ENCODE assay signal across 27 mouse cellular contexts in genomic region chr11:49485973-49486372, GRCm38 (mm10). TPM values are rescaled to one million over a fixed set of nuclear protein-coding genes. Genes with fewer than 3 reads are reported as not detected.
DNase-seq lines count a peak whose midpoint lies in the region; ATAC-seq and TF ChIP-seq lines count a peak whose summit lies in the region.
"Had no signal": no experiment of that assay in that cellular context is flagged by ENCODE, and none has a peak within 500 bp of the region (broad histone marks: within the 10 kb centered on the region; RNA-seq: fewer than 3 reads in every experiment).

No protein-coding gene starts in this region.

- H3K9ac ChIP-seq in heart, adult 2 months (ENCODE audit: low read depth, low read length): no peak overlapping the region
- no peak overlapping the region for H3K9ac ChIP-seq in kidney, postnatal 0 days (ENCODE audit: low read depth, low read length)
- no peak overlapping the region for H3K9ac ChIP-seq in hindbrain, embryonic 16.5 days (ENCODE audit: low read depth, low read length)
- no peak overlapping the region for H3K9ac ChIP-seq in liver, embryonic 11.5 days (ENCODE audit: low read depth, low read length)
- H3K9ac ChIP-seq: embryonic facial prominence, embryonic 13.5 days; forebrain, embryonic 12.5 days; heart, embryonic 12.5 days; hindbrain, embryonic 15.5 days had no signal

- H3K4me3 ChIP-seq in heart, adult 2 months: no peak overlapping the region
- H3K4me3 ChIP-seq in kidney, postnatal 0 days (replicated peaks; ENCODE audit: low read depth, low read length): no peak overlapping the region
- H3K4me3 ChIP-seq in hindbrain, embryonic 16.5 days (ENCODE audit: low read length): no peak overlapping the region
- H3K4me3 ChIP-seq in liver, embryonic 11.5 days (ENCODE audit: low read depth, low read length): no peak overlapping the region
- H3K4me3 ChIP-seq: embryonic facial prominence, embryonic 13.5 days; forebrain, embryonic 12.5 days; heart, embryonic 12.5 days; hindbrain, embryonic 15.5 days had no signal

- intact Hi-C loops in heart, adult 2 months (cut with DNase I): no loop called here

- H3K4me2 ChIP-seq in kidney, postnatal 0 days (ENCODE audit: low read length): no peak overlapping the region
- H3K4me2 ChIP-seq in hindbrain, embryonic 16.5 days (ENCODE audit: low read length): no peak overlapping the region
- no peak overlapping the region for H3K4me2 ChIP-seq in liver, embryonic 11.5 days
- H3K4me2 ChIP-seq: embryonic facial prominence, embryonic 13.5 days; forebrain, embryonic 12.5 days; heart, embryonic 12.5 days; hindbrain, embryonic 15.5 days had no signal

- 0 out of 2 replicates have a peak, but pooled peaks have one; percentile 10 for ATAC-seq in kidney, postnatal 0 days (replicated peaks; ENCODE audit: low FRiP score, low read depth)
- no peak for ATAC-seq in hindbrain, embryonic 16.5 days
- no peak for ATAC-seq in liver, embryonic 11.5 days (replicated peaks; ENCODE audit: low FRiP score)
- ATAC-seq: activated CD4-positive, CD25-positive, alpha-beta regulatory T cell, adult 4 months; forebrain, embryonic 16.5 days had no signal

- H3K9me3 ChIP-seq in kidney, postnatal 0 days (replicated peaks; ENCODE audit: low read length): no peaks in the 10 kb centered on the region
- H3K9me3 ChIP-seq in hindbrain, embryonic 16.5 days (ENCODE audit: control insufficient read depth, low read length): no peaks in the 10 kb centered on the region
- H3K9me3 ChIP-seq in liver, embryonic 11.5 days (ENCODE audit: control insufficient read depth, low read length): no peaks in the 10 kb centered on the region
- H3K9me3 ChIP-seq: embryonic facial prominence, embryonic 13.5 days; forebrain, embryonic 12.5 days; heart, embryonic 12.5 days; hindbrain, embryonic 15.5 days had no signal

- no peak overlapping the region for H3K27ac ChIP-seq in heart, adult 2 months
- no peak overlapping the region for H3K27ac ChIP-seq in kidney, postnatal 0 days
- H3K27ac ChIP-seq in hindbrain, embryonic 16.5 days (ENCODE audit: low read depth, low read length): no peak overlapping the region
- H3K27ac ChIP-seq in liver, embryonic 11.5 days (ENCODE audit: low read depth, low read length): no peak overlapping the region
- H3K27ac ChIP-seq: embryonic facial prominence, embryonic 13.5 days; forebrain, embryonic 12.5 days; hindbrain, embryonic 15.5 days had no signal

- peak; percentile 48 for DNase-seq in heart, adult 11 months
- no peak for DNase-seq in heart, adult 2 months
- peak; percentile 70 for DNase-seq in kidney, postnatal 0 days (ENCODE audit: low spot score)
- DNase-seq in kidney, postnatal 14 days: no peak
- DNase-seq in brain, embryonic 14.5 days (ENCODE audit: low read depth): peak; percentile 1
- DNase-seq in liver, embryonic 11.5 days (ENCODE audit: low spot score): no peak
- DNase-seq: adrenal gland, postnatal 14 days; cerebellum, adult 18-20 months; cerebellum, adult 9-11 months; cerebellum, postnatal 36 days; gastrocnemius, postnatal 10 days had no signal

- no peak for TF ChIP-seq CTCF in heart, adult 2 months (IDR thresholded peaks at IDR 0.05)
- no peak for TF ChIP-seq CTCF in kidney, postnatal 0 days (IDR thresholded peaks at IDR 0.05; ENCODE audit: low read depth)
- no peak for TF ChIP-seq CTCF in brain, embryonic 14.5 days (IDR thresholded peaks at IDR 0.05; ENCODE audit: borderline replicate concordance, extremely low read depth, insufficient read depth, insufficient read length)

- TF ChIP-seq EP300 in heart, adult 2 months (IDR thresholded peaks at IDR 0.05; ENCODE audit: insufficient read depth, low read depth, low read length): no peak

- H3K36me3 ChIP-seq in heart, adult 2 months (ENCODE audit: control insufficient read depth, insufficient read depth, low read length): no peaks in the 10 kb centered on the region
- H3K36me3 ChIP-seq in kidney, postnatal 0 days (ENCODE audit: insufficient read depth, low read length): no peaks in the 10 kb centered on the region
- no peaks in the 10 kb centered on the region for H3K36me3 ChIP-seq in hindbrain, embryonic 16.5 days (ENCODE audit: control insufficient read depth, insufficient read depth, low read length)
- no peaks in the 10 kb centered on the region for H3K36me3 ChIP-seq in liver, embryonic 11.5 days (ENCODE audit: control insufficient read depth, insufficient read depth, low read length)
- H3K36me3 ChIP-seq: embryonic facial prominence, embryonic 13.5 days; forebrain, embryonic 12.5 days; heart, embryonic 12.5 days; hindbrain, embryonic 15.5 days had no signal

- 49% methylated on average over 4 of the region's 4 CpGs for WGBS in heart, adult 2 months
- 15% methylated on average over 4 of the region's 4 CpGs for WGBS in kidney, postnatal 0 days
- WGBS in hindbrain, embryonic 16.5 days: 53% methylated on average over 4 of the region's 4 CpGs
- 48% methylated on average over 4 of the region's 4 CpGs for WGBS in liver, embryonic 11.5 days

- H3K4me1 ChIP-seq in heart, adult 2 months (ENCODE audit: control insufficient read depth, insufficient read depth, low read length): no peaks in the 10 kb centered on the region
- no peaks in the 10 kb centered on the region for H3K4me1 ChIP-seq in kidney, postnatal 0 days (replicated peaks; ENCODE audit: insufficient read depth, low read length)
- no peaks in the 10 kb centered on the region for H3K4me1 ChIP-seq in hindbrain, embryonic 16.5 days (ENCODE audit: control insufficient read depth, insufficient read depth, low read depth, low read length)
- no peaks in the 10 kb centered on the region for H3K4me1 ChIP-seq in liver, embryonic 11.5 days (replicated peaks; ENCODE audit: control insufficient read depth, insufficient read depth, low read length)
- H3K4me1 ChIP-seq: embryonic facial prominence, embryonic 13.5 days; forebrain, embryonic 12.5 days; heart, embryonic 12.5 days; hindbrain, embryonic 15.5 days had no signal

- H3K27me3 ChIP-seq in heart, adult 2 months (ENCODE audit: control insufficient read depth, insufficient read depth, low read length): no peaks in the 10 kb centered on the region
- H3K27me3 ChIP-seq in kidney, postnatal 0 days (ENCODE audit: insufficient read depth, low read length): no peaks in the 10 kb centered on the region
- no peaks in the 10 kb centered on the region for H3K27me3 ChIP-seq in hindbrain, embryonic 16.5 days (replicated peaks; ENCODE audit: control insufficient read depth, insufficient read depth, low read length)
- H3K27me3 ChIP-seq in liver, embryonic 11.5 days (replicated peaks; ENCODE audit: control insufficient read depth, insufficient read depth, low read length): no peaks in the 10 kb centered on the region
- H3K27me3 ChIP-seq: embryonic facial prominence, embryonic 13.5 days; forebrain, embryonic 12.5 days; heart, embryonic 12.5 days; hindbrain, embryonic 15.5 days had no signal

- no peak for TF ChIP-seq POLR2A in heart, adult 2 months (IDR thresholded peaks at IDR 0.05; ENCODE audit: insufficient read depth, low read depth, low read length)
- TF ChIP-seq POLR2A in brain, embryonic 14.5 days (IDR thresholded peaks at IDR 0.05; ENCODE audit: borderline replicate concordance, extremely low read depth, insufficient read depth, insufficient read length, poor library complexity, severe bottlenecking): no peak

- H3K79me2 ChIP-seq in heart, adult 2 months (replicated peaks; ENCODE audit: control insufficient read depth, insufficient read depth, low read length): no peaks in the 10 kb centered on the region

RNA-seq across cellular contexts. Expression of gene Olfr1385, which starts 2.9 kb away (rescaled TPM):
- total RNA-seq in heart, adult 2 months (2021): not detected
- polyA plus RNA-seq in heart, adult 2 months (2012; rRNA removed): not detected in 2 replicates
- polyA plus RNA-seq in kidney, postnatal 0 days (2015; fragmentation: Nextera tagmentation; extraction: Ambion mirVana): not detected in 2 replicates
- not detected in 2 replicates for polyA plus RNA-seq in brain, embryonic 14.5 days (2012; rRNA removed)
- polyA plus RNA-seq in hindbrain, embryonic 16.5 days (2015; fragmentation: Nextera tagmentation; extraction: Ambion mirVana): not detected in 2 replicates
- polyA plus RNA-seq in liver, embryonic 11.5 days (2014; fragmentation: Nextera tagmentation; extraction: Ambion mirVana): not detected in 2 replicates
- total RNA-seq: adrenal gland, adult 18-20 months; adrenal gland, postnatal 14 days; gastrocnemius, postnatal 10 days; gastrocnemius, postnatal 4 days; heart, adult 8-10 months; heart, postnatal 25 days; MEL had no signal
- polyA plus RNA-seq: C2C12; embryonic facial prominence, embryonic 13.5 days; forebrain, embryonic 12.5 days; forebrain, embryonic 16.5 days; heart, embryonic 12.5 days; heart, embryonic 16.5 days; hindbrain, embryonic 11.5 days; hindbrain, embryonic 15.5 days had no signal

RNA-seq across cellular contexts. Expression of gene Olfr1384, which starts 20.6 kb away (rescaled TPM):
- not detected for total RNA-seq in heart, adult 2 months (2021)
- polyA plus RNA-seq in heart, adult 2 months (2012; rRNA removed): not detected in 2 replicates
- polyA plus RNA-seq in kidney, postnatal 0 days (2015; fragmentation: Nextera tagmentation; extraction: Ambion mirVana): not detected in 2 replicates
- polyA plus RNA-seq in brain, embryonic 14.5 days (2012; rRNA removed): not detected in 2 replicates
- polyA plus RNA-seq in hindbrain, embryonic 16.5 days (2015; fragmentation: Nextera tagmentation; extraction: Ambion mirVana): not detected in 2 replicates
- polyA plus RNA-seq in liver, embryonic 11.5 days (2014; fragmentation: Nextera tagmentation; extraction: Ambion mirVana): not detected in 2 replicates
- total RNA-seq: adrenal gland, adult 18-20 months; adrenal gland, postnatal 14 days; gastrocnemius, postnatal 10 days; gastrocnemius, postnatal 4 days; heart, postnatal 25 days; MEL had no signal
- polyA plus RNA-seq: activated CD4-positive, CD25-positive, alpha-beta regulatory T cell, adult 4 months; C2C12; embryonic facial prominence, embryonic 13.5 days; forebrain, embryonic 12.5 days; forebrain, embryonic 16.5 days; frontal cortex, adult 2 months; heart, embryonic 12.5 days; heart, embryonic 16.5 days; hindbrain, embryonic 11.5 days; hindbrain, embryonic 15.5 days had no signal

RNA-seq across cellular contexts. Expression of gene Olfr1386, which starts 21.1 kb away (rescaled TPM):
- total RNA-seq in heart, adult 2 months (2021): under 1 TPM in 1 of 2 experiments, not detected in 1; 0.09 TPM
- polyA plus RNA-seq in heart, adult 2 months (2012; rRNA removed): not detected in 2 replicates
- not detected in 2 replicates for polyA plus RNA-seq in kidney, postnatal 0 days (2015; fragmentation: Nextera tagmentation; extraction: Ambion mirVana)
- not detected in 2 replicates for polyA plus RNA-seq in brain, embryonic 14.5 days (2012; rRNA removed)
- not detected in 2 replicates for polyA plus RNA-seq in hindbrain, embryonic 16.5 days (2015; fragmentation: Nextera tagmentation; extraction: Ambion mirVana)
- not detected in 2 replicates for polyA plus RNA-seq in liver, embryonic 11.5 days (2014; fragmentation: Nextera tagmentation; extraction: Ambion mirVana)
- total RNA-seq: adrenal gland, adult 18-20 months; adrenal gland, postnatal 14 days; gastrocnemius, postnatal 10 days; gastrocnemius, postnatal 4 days; heart, postnatal 25 days; MEL had no signal
- polyA plus RNA-seq: activated CD4-positive, CD25-positive, alpha-beta regulatory T cell, adult 4 months; C2C12; embryonic facial prominence, embryonic 13.5 days; forebrain, embryonic 12.5 days; forebrain, embryonic 16.5 days; frontal cortex, adult 2 months; heart, embryonic 12.5 days; heart, embryonic 16.5 days; hindbrain, embryonic 11.5 days; hindbrain, embryonic 15.5 days had no signal

RNA-seq across cellular contexts. Expression of gene Olfr1387, which starts 30.8 kb away (rescaled TPM):
- total RNA-seq in heart, adult 2 months (2021): under 1 TPM in 1 of 2 experiments, not detected in 1; 0.07 TPM
- not detected in 2 replicates for polyA plus RNA-seq in heart, adult 2 months (2012; rRNA removed)
- not detected in 2 replicates for polyA plus RNA-seq in kidney, postnatal 0 days (2015; fragmentation: Nextera tagmentation; extraction: Ambion mirVana)
- polyA plus RNA-seq in brain, embryonic 14.5 days (2012; rRNA removed): not detected in 2 replicates
- polyA plus RNA-seq in hindbrain, embryonic 16.5 days (2015; fragmentation: Nextera tagmentation; extraction: Ambion mirVana): not detected in 2 replicates
- polyA plus RNA-seq in liver, embryonic 11.5 days (2014; fragmentation: Nextera tagmentation; extraction: Ambion mirVana): not detected in 2 replicates
- total RNA-seq: adrenal gland, adult 18-20 months; adrenal gland, postnatal 14 days; gastrocnemius, postnatal 10 days; gastrocnemius, postnatal 4 days; MEL had no signal
- polyA plus RNA-seq: C2C12; embryonic facial prominence, embryonic 13.5 days; forebrain, embryonic 12.5 days; forebrain, embryonic 16.5 days; frontal cortex, adult 2 months; heart, embryonic 12.5 days; heart, embryonic 16.5 days; hindbrain, embryonic 11.5 days; hindbrain, embryonic 15.5 days had no signal

RNA-seq across cellular contexts. Expression of gene Olfr1383, which starts 33.5 kb away (rescaled TPM):
- under 1 TPM; 0.31 to 0.32 TPM for total RNA-seq in heart, adult 2 months (2021)
- not detected in 2 replicates for polyA plus RNA-seq in heart, adult 2 months (2012; rRNA removed)
- not detected in 2 replicates for polyA plus RNA-seq in kidney, postnatal 0 days (2015; fragmentation: Nextera tagmentation; extraction: Ambion mirVana)
- not detected in 2 replicates for polyA plus RNA-seq in brain, embryonic 14.5 days (2012; rRNA removed)
- polyA plus RNA-seq in hindbrain, embryonic 16.5 days (2015; fragmentation: Nextera tagmentation; extraction: Ambion mirVana): not detected in 2 replicates
- not detected in 2 replicates for polyA plus RNA-seq in liver, embryonic 11.5 days (2014; fragmentation: Nextera tagmentation; extraction: Ambion mirVana)
- total RNA-seq: gastrocnemius, postnatal 10 days; gastrocnemius, postnatal 4 days; MEL had no signal
- polyA plus RNA-seq: activated CD4-positive, CD25-positive, alpha-beta regulatory T cell, adult 4 months; C2C12; embryonic facial prominence, embryonic 13.5 days; forebrain, embryonic 12.5 days; forebrain, embryonic 16.5 days; frontal cortex, adult 2 months; heart, embryonic 12.5 days; heart, embryonic 16.5 days; hindbrain, embryonic 11.5 days; hindbrain, embryonic 15.5 days had no signal

Comparison
In these comparisons a context has a peak if more than half of its experiments do, and no peak if none do; other contexts are left out.
1. DNase-seq: peak in heart, adult 11 months (single experiment), kidney, postnatal 0 days (single experiment) and brain, embryonic 14.5 days (single experiment); none in heart, adult 2 months (0 of 2), kidney, postnatal 14 days (single experiment) and liver, embryonic 11.5 days (single experiment).